Mouse (Mus musculus) lung, postnatal 0 days (tissue): ENCODE results near the gene Mcoln2.

Experiments
- CTCF ChIP-seq: IDR thresholded peaks from 2 replicates; pipeline ENCODE4 v1.5.1; 2016; ENCODE audit warnings: antibody characterized with exemption, mild to moderate bottlenecking
- EP300 ChIP-seq: IDR thresholded peaks from 2 replicates; pipeline ENCODE4 v1.6.1; 2016; ENCODE audit warnings: antibody characterized with exemption, mild to moderate bottlenecking, control low read depth

- no peak for TF ChIP-seq EP300
- no peak for TF ChIP-seq CTCF
These were observed 86.6 kb downstream of the Mcoln2 start for GRCm38 (mm10) chr3:146236280-146236679.
